Mouse (Mus musculus) hindbrain, embryonic 16.5 days (tissue): ENCODE data around the gene Ap1g1. TPM values are rescaled to one million over a fixed set of nuclear protein-coding genes. Genes with fewer than 3 reads are reported as not detected.

Experiments
- ATAC-seq: fragments of 200-750 bp; cut with Nextera tagmentation; 2 replicates; pipeline ENCODE4 v1.8.0; 2017; ENCODE audit warnings: moderate TSS enrichment, moderate library complexity
- H3K27ac ChIP-seq: fragments of 300-500 bp; sonication (generic); 2 replicates; pipeline ENCODE4 v1.5.1; 2014; ENCODE audit warnings: low read depth, mild to moderate bottlenecking, control low read depth, low read length, moderate library complexity
- H3K27me3 ChIP-seq: fragments of 300-500 bp; sonication (generic); replicated peaks from 2 replicates; pipeline ENCODE4 v1.6.1; 2014; ENCODE audit warnings: low read length; ENCODE audit not compliant: control insufficient read depth, insufficient read depth
- H3K36me3 ChIP-seq: fragments of 300-500 bp; sonication (generic); 2 replicates; pipeline ENCODE4 v1.6.1; 2014; ENCODE audit warnings: mild to moderate bottlenecking, low read length, moderate library complexity, mixed read lengths; ENCODE audit not compliant: control insufficient read depth, insufficient read depth
- H3K4me1 ChIP-seq: fragments of 300-500 bp; sonication (generic); 2 replicates; pipeline ENCODE4 v1.6.1; 2014; ENCODE audit warnings: low read depth, low read length; ENCODE audit not compliant: control insufficient read depth, insufficient read depth
- H3K4me2 ChIP-seq: fragments of 300-500 bp; sonication (generic); 2 replicates; pipeline ENCODE4 v1.6.1; 2014; ENCODE audit warnings: mild to moderate bottlenecking, low read length, control low read depth, moderate library complexity
- H3K4me3 ChIP-seq: fragments of 300-500 bp; sonication (generic); 2 replicates; pipeline ENCODE4 v1.5.1; 2014; ENCODE audit warnings: mild to moderate bottlenecking, low read length, control low read depth, moderate library complexity
- H3K9ac ChIP-seq: fragments of 300-500 bp; sonication (generic); 2 replicates; pipeline ENCODE4 v1.6.1; 2014; ENCODE audit warnings: low read depth, mild to moderate bottlenecking, control low read depth, low read length, moderate library complexity
- H3K9me3 ChIP-seq: fragments of 300-500 bp; sonication (generic); 2 replicates; pipeline ENCODE4 v1.6.1; 2014; ENCODE audit warnings: mild to moderate bottlenecking, low read length, moderate library complexity; ENCODE audit not compliant: control insufficient read depth
- WGBS: fragments of 180-500 bp; shearing (Covaris S2); extraction: QIAGEN DNeasy Blood & Tissue Kit; methylation state at CpG from one replicate; pipeline ENCODE4 v1.1.7; 2014; 5-methylcytosine and 5-hydroxymethylcytosine counted together
- polyA plus RNA-seq: library from polyadenylated mRNA; unstranded; fragments of >200 nt; fragmentation: Nextera tagmentation; extraction: Ambion mirVana; gene quantifications from 2 replicates; pipeline ENCODE4 v1.2.1, GENCODE M21; 2015

Ap1g1 gene
- polyA plus RNA-seq, 1 experiment from 2014 or later: 42.7 TPM

DNA sequence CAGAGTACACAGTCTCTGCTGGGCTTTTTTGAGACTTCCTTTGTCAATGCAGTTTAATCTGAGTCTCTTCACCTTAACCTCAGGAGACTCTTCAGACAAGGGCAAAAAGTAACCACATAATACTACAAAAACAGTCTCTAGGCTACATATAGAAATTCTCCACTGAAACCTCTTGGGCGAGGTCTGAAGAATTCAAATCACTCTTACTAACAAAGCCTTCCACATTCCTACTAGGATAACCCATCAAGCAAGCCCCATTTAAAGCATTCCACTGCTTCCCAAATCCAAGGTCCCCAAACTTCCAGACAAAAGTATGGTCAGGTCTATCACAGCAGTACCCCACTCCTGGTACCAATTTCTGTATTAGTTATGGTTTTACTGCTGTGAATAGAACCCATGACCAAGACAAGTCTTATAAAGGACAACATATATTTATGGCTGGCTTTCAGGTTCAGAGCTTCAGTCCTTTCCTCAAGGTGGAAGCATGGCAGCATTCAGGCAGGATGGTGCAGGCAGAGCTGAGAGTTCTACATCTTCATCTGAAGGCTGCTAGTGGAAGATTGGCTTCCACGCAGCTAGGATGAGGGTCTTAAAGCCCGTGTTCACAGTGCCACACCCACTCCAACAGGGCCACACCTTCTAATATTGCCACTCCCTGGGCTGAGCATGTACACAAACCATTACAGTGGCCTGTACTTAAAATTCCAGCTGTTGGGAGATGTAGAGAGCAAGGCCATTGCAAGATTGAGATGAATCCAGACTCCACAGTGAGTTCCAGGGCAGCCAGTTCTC, 112.6 kb downstream of the Ap1g1 start:
- Histone ChIP-seq H3K9me3 (no peaks in the 10 kb centered on the region), H3K9ac (no peak overlapping the region), H3K36me3 (peaks cover 5% of the 10 kb centered on the region; the same call in 1 of the 2 replicates), H3K4me2 (no peak overlapping the region), H3K27me3 (no peaks in the 10 kb centered on the region), H3K4me1 (no peaks in the 10 kb centered on the region), H3K4me3 (no peak overlapping the region), H3K27ac (no peak overlapping the region)
- 96% methylated on average over 3 of the region's 3 CpGs for WGBS
- no peak for ATAC-seq

GRCm38 (mm10) chr8:109894636-109895035, 116.3 kb downstream of the Ap1g1 start:
- ATAC-seq: no peak
- H3K27ac ChIP-seq: no peak overlapping the region
- no peaks in the 10 kb centered on the region for H3K9me3 ChIP-seq
- WGBS: 92% methylated on average over 1 of the region's 1 CpGs
- no peak overlapping the region for H3K9ac ChIP-seq
- peaks cover 5% of the 10 kb centered on the region; the same call in 1 of the 2 replicates for H3K36me3 ChIP-seq
- H3K4me1 ChIP-seq: no peaks in the 10 kb centered on the region
- H3K27me3 ChIP-seq: no peaks in the 10 kb centered on the region
- no peak overlapping the region for H3K4me2 ChIP-seq
- no peak overlapping the region for H3K4me3 ChIP-seq

GRCm38 (mm10) chr8:109895355-109895754, 117.0 kb downstream of the Ap1g1 start:
- Histone ChIP-seq H3K4me1 (no peaks in the 10 kb centered on the region), H3K4me2 (no peak overlapping the region), H3K36me3 (peaks cover 5% of the 10 kb centered on the region; the same call in 1 of the 2 replicates), H3K27ac (no peak overlapping the region), H3K9ac (no peak overlapping the region), H3K9me3 (no peaks in the 10 kb centered on the region), H3K27me3 (no peaks in the 10 kb centered on the region), H3K4me3 (no peak overlapping the region)
- WGBS: 93% methylated on average over 12 of the region's 12 CpGs
- ATAC-seq: no peak

- no peak overlapping the region for H3K9ac ChIP-seq
- no peaks in the 10 kb centered on the region for H3K9me3 ChIP-seq
- no peak for ATAC-seq
- no peak overlapping the region for H3K4me2 ChIP-seq
- H3K36me3 ChIP-seq: no peaks in the 10 kb centered on the region
- no peak overlapping the region for H3K27ac ChIP-seq
- no peaks in the 10 kb centered on the region for H3K27me3 ChIP-seq
- H3K4me1 ChIP-seq: no peaks in the 10 kb centered on the region
- no peak overlapping the region for H3K4me3 ChIP-seq
Observed at GRCm38 (mm10) chr8:109902379-109902778, 124.0 kb downstream of the Ap1g1 start.

- no peak overlapping the region for H3K4me3 ChIP-seq
- WGBS: 82% methylated on average over 10 of the region's 10 CpGs
Observed at GRCm38 (mm10) chr8:109903909-109904469, 125.6 kb downstream of the Ap1g1 start.

GRCm38 (mm10) chr8:109904928-109905668, 126.7 kb downstream of the Ap1g1 start:
- no peak overlapping the region for H3K27ac ChIP-seq
- H3K4me2 ChIP-seq: no peak overlapping the region
- no peaks in the 10 kb centered on the region for H3K9me3 ChIP-seq
- H3K9ac ChIP-seq: no peak overlapping the region
- no peak for ATAC-seq
- H3K27me3 ChIP-seq: no peaks in the 10 kb centered on the region
- WGBS: 90% methylated on average over 1 of the region's 1 CpGs
- no peaks in the 10 kb centered on the region for H3K4me1 ChIP-seq
- H3K4me3 ChIP-seq: no peak overlapping the region
- peaks cover 9% of the 10 kb centered on the region for H3K36me3 ChIP-seq

More at GRCm38 (mm10) chr8:109903909-109904469, 125.6 kb downstream of the Ap1g1 start:
- Histone ChIP-seq H3K4me1 (no peaks in the 10 kb centered on the region), H3K27me3 (no peaks in the 10 kb centered on the region), H3K27ac (no peak overlapping the region), H3K9ac (no peak overlapping the region), H3K9me3 (no peaks in the 10 kb centered on the region), H3K4me2 (no peak overlapping the region), H3K36me3 (peaks cover 2% of the 10 kb centered on the region; the same call in 1 of the 2 replicates)
- no peak for ATAC-seq

GRCm38 (mm10) chr8:109906907-109907306, 128.6 kb downstream of the Ap1g1 start:
- Histone ChIP-seq H3K27ac (no peak overlapping the region), H3K4me3 (no peak overlapping the region), H3K27me3 (no peaks in the 10 kb centered on the region), H3K9ac (no peak overlapping the region), H3K4me2 (no peak overlapping the region), H3K4me1 (no peaks in the 10 kb centered on the region), H3K9me3 (no peaks in the 10 kb centered on the region), H3K36me3 (peaks cover 9% of the 10 kb centered on the region)
- no peak for ATAC-seq
- 94% methylated on average over 3 of the region's 3 CpGs for WGBS

- no peaks in the 10 kb centered on the region for H3K9me3 ChIP-seq
- ATAC-seq: no peak
- H3K36me3 ChIP-seq: peaks cover 9% of the 10 kb centered on the region
- no peak overlapping the region for H3K4me2 ChIP-seq
- H3K9ac ChIP-seq: no peak overlapping the region
- H3K4me3 ChIP-seq: no peak overlapping the region
- 90% methylated on average over 4 of the region's 4 CpGs for WGBS
- no peaks in the 10 kb centered on the region for H3K27me3 ChIP-seq
- H3K27ac ChIP-seq: no peak overlapping the region
- no peaks in the 10 kb centered on the region for H3K4me1 ChIP-seq
Observed at GRCm38 (mm10) chr8:109907376-109907775, 129.0 kb downstream of the Ap1g1 start.
